Mouse (Mus musculus) gonadal fat pad, adult 2 months (tissue): ENCODE measurements around the gene Ltbp1. TPM values are rescaled to one million over a fixed set of nuclear protein-coding genes. Genes with fewer than 3 reads are reported as not detected.

Experiments
- DNase-seq: peaks from one replicate; pipeline ENCODE4 v3.0.0-alpha.2; 2012; ENCODE audit warnings: low read depth
- polyA plus RNA-seq: library from polyadenylated mRNA; depleted of rRNA; stranded (reverse); fragments of >200 nt; gene quantifications from 2 replicates; pipeline ENCODE4 v1.2.3, GENCODE M21; 2012

Gene Ltbp1
- polyA plus RNA-seq, 1 experiment, result 12.3 TPM

DNA sequence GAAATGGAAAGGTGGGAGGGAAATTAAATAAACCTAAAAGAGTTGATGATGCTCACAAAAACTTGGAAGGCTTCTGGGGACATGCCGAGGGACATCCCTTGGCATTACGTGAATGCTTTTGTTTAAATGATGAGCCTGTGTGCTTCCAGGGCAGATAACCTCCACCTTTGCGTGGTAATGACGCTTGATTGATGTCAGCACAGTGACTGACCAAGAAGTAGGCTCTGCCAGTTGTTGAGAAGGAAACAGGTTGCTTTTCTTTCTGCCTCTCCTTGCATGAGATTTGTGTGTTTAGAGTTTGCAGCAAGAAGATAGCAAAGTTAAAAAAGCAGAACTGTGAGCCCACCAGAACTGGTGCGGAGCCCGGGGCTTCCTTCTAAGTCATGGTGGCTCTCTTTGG lies 431.5 kb downstream of the Ltbp1 start:
- no peak for DNase-seq

DNA sequence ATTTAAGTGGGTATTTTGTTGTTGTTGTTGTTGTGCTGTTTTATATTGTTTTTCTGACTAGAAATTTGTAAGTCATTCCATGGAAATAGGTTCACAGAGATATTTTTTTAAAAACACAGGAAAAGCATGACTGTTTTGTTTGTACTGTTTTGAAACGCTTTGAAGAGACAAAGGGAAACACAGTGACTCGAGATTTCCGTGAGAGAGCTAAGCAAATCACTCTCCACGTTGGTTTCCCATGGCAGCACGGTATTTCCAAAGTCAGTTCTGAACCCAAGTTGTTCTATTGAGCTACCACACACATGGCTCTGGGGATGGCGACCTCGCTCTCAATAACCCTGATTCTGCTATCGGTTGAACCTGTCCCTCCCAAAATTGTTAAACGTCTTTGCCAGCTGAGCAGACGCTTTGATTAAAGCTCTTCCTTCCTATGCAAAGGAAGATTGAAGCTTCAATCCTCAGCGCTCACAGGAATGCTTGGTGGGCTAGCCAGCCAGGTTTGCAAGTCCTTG lies 431.9 kb downstream of the Ltbp1 start:
- DNase-seq, result no peak

DNA sequence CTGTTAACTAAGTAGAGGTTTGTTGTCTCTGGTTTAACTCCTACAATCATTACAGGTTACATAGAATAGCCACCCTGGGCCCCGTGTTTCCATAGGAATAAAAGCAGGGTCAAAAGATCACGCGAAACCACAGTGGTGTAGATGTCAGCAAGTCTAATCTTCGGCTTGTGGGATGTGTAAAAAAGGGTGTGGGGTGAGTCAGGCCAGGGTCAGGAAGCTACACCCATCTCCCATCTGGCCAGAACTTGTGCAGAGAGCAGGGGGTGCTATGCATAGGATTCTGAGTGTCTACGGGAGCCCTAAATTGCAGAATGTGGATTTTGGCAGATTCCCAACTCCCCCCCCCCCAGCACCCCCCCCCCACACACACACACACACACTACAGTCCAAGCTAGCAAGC lies 432.8 kb downstream of the Ltbp1 start:
- DNase-seq, result no peak

DNA sequence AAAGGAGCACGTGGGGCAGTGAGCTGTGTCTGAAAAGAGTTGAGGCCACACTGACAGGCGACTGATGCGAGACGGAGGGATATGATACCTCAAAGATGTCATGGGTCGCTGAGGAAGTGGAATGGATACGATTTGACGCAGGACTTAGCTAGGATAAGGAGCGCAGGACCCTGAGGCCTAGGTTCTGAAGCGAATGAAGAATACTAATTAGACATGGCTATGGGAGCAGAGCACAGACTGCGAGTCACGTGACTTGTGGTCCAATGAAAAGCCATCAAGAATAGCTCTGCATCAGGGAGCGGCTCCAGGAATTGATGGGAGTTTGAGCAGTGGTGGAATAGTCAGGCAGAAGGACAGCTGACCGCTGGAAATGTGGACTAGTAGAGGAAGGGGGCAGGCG lies 433.7 kb downstream of the Ltbp1 start:
- DNase-seq, result no peak

DNA sequence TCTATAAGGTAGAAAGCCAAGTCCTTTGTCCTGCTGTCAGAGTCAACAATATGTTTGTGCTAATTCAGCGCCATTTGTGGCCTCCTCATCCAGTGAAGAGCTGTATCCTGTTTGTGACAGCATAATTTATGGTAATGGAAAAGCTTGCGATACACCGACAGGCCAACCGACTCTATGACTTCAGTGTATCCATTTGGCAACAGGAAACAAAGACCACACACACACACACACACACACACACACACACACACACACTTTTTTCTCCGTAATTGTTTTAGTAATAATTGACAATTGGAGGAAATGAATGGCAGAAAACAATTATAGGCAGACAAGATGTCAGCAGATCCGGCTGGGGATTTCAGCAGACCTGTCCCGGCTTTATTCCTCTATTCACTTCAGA lies 435.3 kb downstream of the Ltbp1 start:
- no peak for DNase-seq

DNA sequence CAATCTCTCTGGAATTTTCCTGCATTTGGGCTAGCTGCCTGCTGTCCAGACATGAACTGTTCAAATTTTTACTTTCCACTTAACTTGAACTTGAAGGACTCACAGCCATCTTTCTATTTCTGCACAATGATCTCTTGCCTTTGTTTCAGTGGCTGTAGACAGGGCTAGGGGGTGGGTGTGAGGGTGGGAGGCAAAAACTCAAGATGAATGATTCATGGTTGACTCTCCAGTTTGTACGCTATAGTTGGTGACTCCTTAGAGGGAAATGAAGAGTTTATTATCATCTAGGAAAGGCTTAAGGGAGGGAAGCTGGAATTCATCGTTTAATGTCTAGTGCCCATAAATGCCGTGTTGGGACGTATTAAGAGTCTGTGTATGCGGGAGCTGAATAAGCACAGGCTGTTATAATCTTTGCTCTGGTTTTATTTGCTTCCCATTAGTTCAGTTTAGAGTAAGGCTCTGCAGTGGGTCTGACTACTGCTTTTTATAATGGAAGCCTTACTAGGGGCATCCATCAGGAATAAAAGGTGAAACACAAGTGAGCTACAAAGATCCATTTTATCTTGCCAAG lies 436.0 kb downstream of the Ltbp1 start:
- DNase-seq, result no peak
